Mouse (Mus musculus) inflammation-experienced regulatory T-cells, adult 6 months (primary cell): ENCODE results near the gene Adsl. TPM values are rescaled to one million over a fixed set of nuclear protein-coding genes. Genes with fewer than 3 reads are reported as not detected.

Experiments
- ATAC-seq: one replicate; pipeline ENCODE4 v1.8.0; 2017
- polyA plus RNA-seq, 3 experiments: library from polyadenylated mRNA; unstranded; fragments of 100-300 nt; shearing (Covaris generic); gene quantifications; one replicate each; pipeline ENCODE4 v1.2.1; 2017

Gene Adsl
- polyA plus RNA-seq, 3 experiments from 2014 or later = 104 to 125 (median 125) TPM

DNA sequence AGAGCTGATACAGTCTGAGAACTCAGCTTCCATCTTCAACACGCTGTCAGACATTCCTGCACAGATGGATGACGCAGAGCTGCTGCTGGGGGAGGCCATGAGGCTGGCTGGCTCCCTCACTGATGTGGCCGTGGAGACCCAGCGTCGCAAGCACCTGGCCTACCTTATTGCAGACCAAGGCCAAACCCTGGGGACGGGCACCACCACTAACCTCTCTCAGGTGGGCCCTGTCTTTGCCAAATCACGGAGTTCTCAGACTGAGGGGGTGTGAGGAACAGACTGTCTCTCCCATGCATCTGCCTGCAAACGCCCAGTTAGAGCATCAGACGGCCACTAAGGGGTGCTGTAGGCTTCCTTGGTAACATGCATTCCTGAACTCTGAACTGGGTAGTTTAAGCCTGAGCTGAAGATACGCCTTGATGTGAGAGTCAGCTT is 60.4 kb downstream of the Adsl start:
- no peak for ATAC-seq

- ATAC-seq = no peak
These were observed 61.8 kb downstream of the Adsl start for GRCm38 (mm10) chr15:81010114-81010513.

- no peak for ATAC-seq
These were observed 63.2 kb downstream of the Adsl start for GRCm38 (mm10) chr15:81011523-81011922.

- ATAC-seq = no peak
These were observed 64.1 kb downstream of the Adsl start for GRCm38 (mm10) chr15:81012359-81012758.

DNA sequence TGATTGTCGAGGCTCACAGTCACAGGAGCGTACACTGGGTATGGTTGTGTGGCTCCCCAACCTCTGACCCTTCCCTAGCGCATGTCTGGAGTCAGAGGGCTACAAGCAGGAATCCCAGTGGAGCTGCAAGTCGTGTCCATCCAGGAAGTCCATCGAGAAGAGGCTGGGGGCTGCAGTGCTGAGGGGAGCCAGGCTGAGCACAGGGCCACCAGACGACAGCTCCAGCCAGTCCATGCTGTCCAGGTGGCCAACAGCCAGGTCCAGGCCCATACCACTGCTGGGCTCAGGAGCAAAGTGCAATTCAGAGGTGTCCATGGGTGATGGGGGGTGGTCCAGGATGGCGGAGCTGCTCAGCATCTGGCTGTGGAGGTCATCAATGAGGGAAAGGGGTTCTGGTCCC is 64.9 kb downstream of the Adsl start:
- ATAC-seq = no peak

GRCm38 (mm10) chr15:81015068-81015744 is 66.9 kb downstream of the Adsl start:
- ATAC-seq = no peak

GRCm38 (mm10) chr15:81016488-81016887 is 68.2 kb downstream of the Adsl start:
- ATAC-seq = no peak

DNA sequence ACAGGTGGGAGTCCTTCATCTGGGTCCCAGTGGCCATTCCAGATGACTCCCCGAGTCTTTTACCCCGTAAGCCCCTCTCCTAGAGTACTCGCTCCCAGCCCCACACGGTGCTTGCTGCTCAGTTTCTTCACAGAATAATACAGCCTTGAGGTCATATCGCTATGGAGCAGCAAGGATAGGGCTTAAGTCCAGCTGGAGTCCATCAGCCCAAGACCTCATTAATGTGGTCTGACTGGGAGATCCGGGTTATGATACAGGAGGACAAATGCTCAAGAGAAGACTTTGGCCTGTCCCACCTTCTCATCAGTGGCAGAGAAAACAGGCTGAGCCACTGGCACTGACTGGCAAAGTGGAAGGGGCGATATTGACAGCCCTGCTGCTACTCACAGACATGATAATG is 69.0 kb downstream of the Adsl start:
- ATAC-seq = no peak

Other genes with a start within 250 kb of the Adsl start
- 10 to 100 TPM; 37.5 to 60.3 (median 51.2) TPM for gene Tnrc6b, start 237.2 kb upstream of the Adsl start, polyA plus RNA-seq
- 1 to 10 TPM; 3.1 to 4.5 (median 3.5) TPM for gene Sgsm3, start 29.3 kb downstream of the Adsl start, polyA plus RNA-seq
- 10 to 100 TPM; 47.3 to 66.5 (median 48.1) TPM for gene Mrtfa, start 242.3 kb downstream of the Adsl start, polyA plus RNA-seq